Mouse (Mus musculus) cerebellum, adult 2 months (tissue): ENCODE results near the gene Stard3. TPM values are rescaled to one million over a fixed set of nuclear protein-coding genes. Genes with fewer than 3 reads are reported as not detected.

Experiments used
- DNase-seq, 2 experiments: peaks; one replicate each; pipeline ENCODE4 v3.0.0; 2021
- H3K27ac ChIP-seq: fragments of 200-500 bp; 2 replicates; pipeline ENCODE4 v1.5.1; 2012; ENCODE audit warnings: low read length, control low read depth, inconsistent platforms; ENCODE audit not compliant: insufficient read depth
- H3K27me3 ChIP-seq: fragments of 200-500 bp; 2 replicates; pipeline ENCODE4 v1.6.1; 2012; ENCODE audit warnings: inconsistent platforms, mild to moderate bottlenecking, low read length, moderate library complexity; ENCODE audit not compliant: control insufficient read depth, insufficient read depth
- H3K4me1 ChIP-seq: fragments of 200-500 bp; 2 replicates; pipeline ENCODE4 v1.6.1; 2011; ENCODE audit warnings: low read length; ENCODE audit not compliant: control insufficient read depth, insufficient read depth
- H3K4me3 ChIP-seq: fragments of 200-500 bp; replicated peaks from 2 replicates; pipeline ENCODE3; 2011; ENCODE audit warnings: mild to moderate bottlenecking, low read depth, low read length, control low read depth; ENCODE audit not compliant: insufficient read depth
- CTCF ChIP-seq: fragments of 200-500 bp; IDR thresholded peaks from 2 replicates; pipeline ENCODE4 v1.5.1; 2011; ENCODE audit warnings: low read depth, mild to moderate bottlenecking, control low read depth, low read length, moderate library complexity, borderline replicate concordance; ENCODE audit not compliant: insufficient read depth
- POLR2A ChIP-seq: fragments of 200-500 bp; IDR thresholded peaks from 2 replicates; pipeline ENCODE4 v1.6.1; 2011; ENCODE audit warnings: low read length, control low read depth, borderline replicate concordance; ENCODE audit not compliant: insufficient read depth
- WGBS: fragments of 180-500 bp; shearing (Covaris S2); methylation state at CpG from one replicate; pipeline ENCODE4 v1.1.7; 2018; 5-methylcytosine and 5-hydroxymethylcytosine counted together
- polyA plus RNA-seq: library from polyadenylated mRNA; depleted of rRNA; stranded (reverse); fragments of >200 nt; gene quantifications from 2 replicates; pipeline ENCODE4 v1.2.3, GENCODE M21; 2012

Stard3 gene
- polyA plus RNA-seq, 1 experiment: 53.5 TPM

- H3K4me3 ChIP-seq: no peak overlapping the region
- no peaks in the 10 kb centered on the region for H3K27me3 ChIP-seq
- DNase-seq: peak in 1 of 2 experiments; percentile 12
- WGBS: 73% methylated on average over 6 of the region's 6 CpGs
- TF ChIP-seq POLR2A: no peak
- TF ChIP-seq CTCF: no peak
- H3K27ac ChIP-seq: no peak overlapping the region
- peaks cover 4% of the 10 kb centered on the region for H3K4me1 ChIP-seq
These were observed 35.1 kb downstream of the Stard3 start for GRCm38 (mm10) chr11:98393317-98393716.

- Histone ChIP-seq H3K4me1 (no peaks in the 10 kb centered on the region), H3K4me3 (no peak overlapping the region), H3K27ac (no peak overlapping the region), H3K27me3 (no peaks in the 10 kb centered on the region)
- TF ChIP-seq POLR2A: no peak
- no peak for TF ChIP-seq CTCF
- WGBS: 36% methylated on average over 6 of the region's 6 CpGs
- no peak for DNase-seq
These were observed 36.1 kb downstream of the Stard3 start for GRCm38 (mm10) chr11:98394301-98394700.

- Histone ChIP-seq H3K4me3 (no peak overlapping the region), H3K27ac (no peak overlapping the region), H3K27me3 (no peaks in the 10 kb centered on the region), H3K4me1 (no peaks in the 10 kb centered on the region)
- TF ChIP-seq CTCF: no peak
- no peak for TF ChIP-seq POLR2A
- 30% methylated on average over 4 of the region's 4 CpGs for WGBS
- DNase-seq: no peak
These were observed 36.9 kb downstream of the Stard3 start for GRCm38 (mm10) chr11:98395041-98395440.

- TF ChIP-seq POLR2A (no peak), CTCF (no peak)
- 88% methylated on average over 7 of the region's 7 CpGs for WGBS
- peaks cover 3% of the 10 kb centered on the region; the same call in 1 of the 2 replicates for H3K4me1 ChIP-seq
- no peak overlapping the region for H3K27ac ChIP-seq
- H3K27me3 ChIP-seq: no peaks in the 10 kb centered on the region
- no peak for DNase-seq
- no peak overlapping the region for H3K4me3 ChIP-seq
These were observed 39.8 kb downstream of the Stard3 start for GRCm38 (mm10) chr11:98397946-98398345.

- peak; percentile 89 to 91 for DNase-seq
- peak within 1 kb of the TSS; percentile 95 for H3K27ac ChIP-seq
- no peaks in the 10 kb centered on the region for H3K27me3 ChIP-seq
- peak within 1 kb of the TSS; percentile 83 for H3K4me3 ChIP-seq
- H3K4me1 ChIP-seq: peaks cover 3% of the 10 kb centered on the region; the same call in 1 of the 2 replicates
- TF ChIP-seq POLR2A (peak; percentile 70; the same call in 1 of the 2 replicates), CTCF (no peak)
- under 1% methylated on average over 40 of the region's 40 CpGs for WGBS
These were observed 42.1 kb downstream of the Stard3 start, which contains the start of gene Pgap3 for GRCm38 (mm10) chr11:98400161-98400726. Gene Pgap3 (minus strand): TSS chr11:98400490.

- Histone ChIP-seq H3K27ac (no peak overlapping the region), H3K4me3 (peak overlapping the region; percentile 83), H3K4me1 (peaks cover 3% of the 10 kb centered on the region; the same call in 1 of the 2 replicates), H3K27me3 (no peaks in the 10 kb centered on the region)
- TF ChIP-seq POLR2A (no peak), CTCF (no peak)
- 65% methylated on average over 3 of the region's 3 CpGs for WGBS
- no peak for DNase-seq
These were observed 42.6 kb downstream of the Stard3 start for GRCm38 (mm10) chr11:98400816-98401215.

- H3K27ac ChIP-seq: no peak overlapping the region
- DNase-seq: no peak
- H3K27me3 ChIP-seq: no peaks in the 10 kb centered on the region; the same call in 1 of the 2 replicates
- 69% methylated on average over 6 of the region's 6 CpGs for WGBS
- no peak for TF ChIP-seq CTCF
- TF ChIP-seq POLR2A: no peak
- H3K4me1 ChIP-seq: no peaks in the 10 kb centered on the region
- no peak overlapping the region for H3K4me3 ChIP-seq
These were observed 48.5 kb downstream of the Stard3 start for GRCm38 (mm10) chr11:98406621-98407020.

GRCm38 (mm10) chr11:98408872-98409271 lies 50.7 kb downstream of the Stard3 start:
- 64% methylated on average over 8 of the region's 8 CpGs for WGBS
- DNase-seq: no peak
- Histone ChIP-seq H3K4me3 (no peak overlapping the region), H3K4me1 (no peaks in the 10 kb centered on the region; the same call in 1 of the 2 replicates), H3K27ac (no peak overlapping the region), H3K27me3 (peaks cover 6% of the 10 kb centered on the region; the same call in 1 of the 2 replicates)
- TF ChIP-seq CTCF: no peak
- no peak for TF ChIP-seq POLR2A
